Mouse (Mus musculus) stomach, embryonic 16.5 days (tissue): ENCODE results near the gene Vnn1. TPM values are rescaled to one million over a fixed set of nuclear protein-coding genes. Genes with fewer than 3 reads are reported as not detected.

Experiments used
- ATAC-seq: fragments of 200-750 bp; cut with Nextera tagmentation; 2 replicates; pipeline ENCODE4 v1.8.0; 2017; ENCODE audit warnings: moderate number of reproducible peaks, moderate TSS enrichment; ENCODE audit not compliant: insufficient read depth, low FRiP score
- H3K27ac ChIP-seq: fragments of 300-500 bp; sonication (generic); 2 replicates; pipeline ENCODE4 v1.5.1; 2014; ENCODE audit warnings: low read length
- H3K27me3 ChIP-seq: fragments of 300-500 bp; sonication (generic); 2 replicates; pipeline ENCODE4 v1.6.1; 2014; ENCODE audit warnings: low read length, control low read depth, mixed read lengths; ENCODE audit not compliant: control insufficient read depth, insufficient read depth
- H3K36me3 ChIP-seq: fragments of 300-500 bp; sonication (generic); 2 replicates; pipeline ENCODE4 v1.6.1; 2014; ENCODE audit warnings: low read length; ENCODE audit not compliant: control insufficient read depth, insufficient read depth
- H3K4me1 ChIP-seq: fragments of 300-500 bp; sonication (generic); 2 replicates; pipeline ENCODE4 v1.6.1; 2014; ENCODE audit warnings: low read length, control low read depth, mixed read lengths; ENCODE audit not compliant: control insufficient read depth, insufficient read depth
- H3K4me2 ChIP-seq: fragments of 300-500 bp; sonication (generic); 2 replicates; pipeline ENCODE4 v1.6.1; 2014; ENCODE audit warnings: low read depth, low read length, mixed read lengths
- H3K4me3 ChIP-seq: fragments of 300-500 bp; sonication (generic); replicated peaks from 2 replicates; pipeline ENCODE4 v1.5.1; 2014; ENCODE audit warnings: mild to moderate bottlenecking, low read length
- H3K9ac ChIP-seq: fragments of 300-500 bp; sonication (generic); 2 replicates; pipeline ENCODE4 v1.6.1; 2014; ENCODE audit warnings: low read length
- H3K9me3 ChIP-seq: fragments of 300-500 bp; sonication (generic); replicated peaks from 2 replicates; pipeline ENCODE4 v1.6.1; 2016; ENCODE audit warnings: low read length, control low read depth; ENCODE audit not compliant: control insufficient read depth
- WGBS: fragments of 180-500 bp; shearing (Covaris S2); extraction: QIAGEN DNeasy Blood & Tissue Kit; methylation state at CpG from one replicate; pipeline ENCODE4 v1.1.7; 2014; 5-methylcytosine and 5-hydroxymethylcytosine counted together
- polyA plus RNA-seq: library from polyadenylated mRNA; unstranded; fragments of >200 nt; fragmentation: Nextera tagmentation; extraction: Ambion mirVana; gene quantifications from 2 replicates; pipeline ENCODE4 v1.2.1, GENCODE M21; 2015

Vnn1 gene
- polyA plus RNA-seq, 1 experiment from 2014 or later, result 2.9 TPM

DNA sequence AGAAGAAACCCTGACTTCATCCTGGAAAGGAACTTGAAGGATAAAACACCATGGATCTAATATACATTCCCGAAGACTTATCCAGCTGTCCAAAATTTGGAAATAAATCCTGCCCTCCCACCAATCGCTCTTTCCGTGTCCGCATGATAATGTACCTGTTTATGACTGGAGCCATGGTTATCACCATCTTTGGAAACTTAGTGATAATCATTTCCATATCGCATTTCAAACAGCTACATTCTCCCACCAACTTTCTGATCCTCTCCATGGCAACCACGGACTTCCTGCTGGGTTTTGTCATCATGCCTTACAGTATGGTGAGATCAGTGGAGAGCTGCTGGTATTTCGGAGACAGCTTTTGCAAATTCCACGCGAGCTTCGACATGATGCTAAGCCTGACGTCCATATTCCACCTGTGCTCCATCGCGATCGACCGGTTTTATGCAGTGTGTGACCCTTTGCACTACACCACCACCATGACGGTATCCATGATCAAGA is 55.1 kb downstream of the Vnn1 start, which contains the start of gene Taar3:
TSS of gene Taar3 (plus strand) at position 51 of the 498 bp plus-strand sequence.
- H3K4me3 ChIP-seq, result no peak within 1 kb of the TSS
- H3K9me3 ChIP-seq, result no peaks in the 10 kb centered on the region
- 86% methylated on average over 16 of the region's 16 CpGs for WGBS
- H3K9ac ChIP-seq, result no peak within 1 kb of the TSS
- no peaks in the 10 kb centered on the region for H3K36me3 ChIP-seq
- H3K27ac ChIP-seq, result no peak within 1 kb of the TSS
- H3K4me1 ChIP-seq, result no peaks in the 10 kb centered on the region
- no peak within 1 kb of the TSS for H3K4me2 ChIP-seq
- no peak for ATAC-seq
- no peaks in the 10 kb centered on the region for H3K27me3 ChIP-seq

DNA sequence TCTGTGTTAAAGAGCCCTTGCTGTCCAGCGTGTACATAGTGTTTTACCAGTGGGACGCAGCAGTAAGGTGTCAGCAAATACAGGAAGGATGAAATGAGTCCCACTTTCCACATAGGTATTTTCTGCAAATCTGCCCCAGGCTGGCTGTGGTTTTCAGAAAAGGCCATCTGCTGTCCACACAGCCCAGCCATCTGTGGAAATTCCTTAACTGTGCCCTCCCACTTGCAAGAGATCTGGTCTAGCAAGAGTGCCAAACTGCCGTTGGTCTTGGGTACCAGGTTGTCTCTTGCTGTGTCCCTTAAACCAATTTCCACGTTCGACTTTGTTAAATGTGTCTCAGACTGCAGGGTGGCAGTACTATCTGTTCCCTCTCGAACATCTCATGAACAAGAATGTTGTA is 57.2 kb downstream of the Vnn1 start:
- H3K4me2 ChIP-seq, result no peak overlapping the region
- 76% methylated on average over 6 of the region's 6 CpGs for WGBS
- H3K36me3 ChIP-seq, result no peaks in the 10 kb centered on the region
- no peaks in the 10 kb centered on the region for H3K4me1 ChIP-seq
- no peak overlapping the region for H3K4me3 ChIP-seq
- H3K9me3 ChIP-seq, result no peaks in the 10 kb centered on the region
- no peaks in the 10 kb centered on the region for H3K27me3 ChIP-seq
- H3K27ac ChIP-seq, result no peak overlapping the region
- no peak overlapping the region for H3K9ac ChIP-seq
- no peak for ATAC-seq

Other genes starting within 250 kb of the Vnn1 start
- gene Rps12, start 107.4 kb upstream of the Vnn1 start, polyA plus RNA-seq, result 152 and 178 TPM in 2 replicates
- gene Slc18b1, start 97.7 kb upstream of the Vnn1 start, polyA plus RNA-seq, result 15.4 and 18.3 TPM in 2 replicates
- gene Vnn3, start 43.2 kb upstream of the Vnn1 start, polyA plus RNA-seq, result 0.31 and 0.57 TPM in 2 replicates
- not detected in 2 replicates for gene Taar1, start 25.7 kb downstream of the Vnn1 start, polyA plus RNA-seq
- gene Taar2, start 43.9 kb downstream of the Vnn1 start, polyA plus RNA-seq, result 0.30 and 0.31 TPM in 2 replicates
- gene Taar3, start 54.9 kb downstream of the Vnn1 start, polyA plus RNA-seq, result not detected in 2 replicates
- not detected in 2 replicates for gene Taar4, start 65.8 kb downstream of the Vnn1 start, polyA plus RNA-seq
- not detected in 2 replicates for gene Taar5, start 76.0 kb downstream of the Vnn1 start, polyA plus RNA-seq
- gene Taar6, start 91.0 kb downstream of the Vnn1 start, polyA plus RNA-seq, result not detected in 2 replicates
- gene Taar7a, start 98.8 kb downstream of the Vnn1 start, polyA plus RNA-seq, result not detected in 2 replicates
- gene Taar7b, start 105.3 kb downstream of the Vnn1 start, polyA plus RNA-seq, result not detected in 2 replicates
- not detected in 2 replicates for gene Taar7d, start 132.5 kb downstream of the Vnn1 start, polyA plus RNA-seq
- not detected in 2 replicates for gene Taar7e, start 142.9 kb downstream of the Vnn1 start, polyA plus RNA-seq
- gene Taar7f, start 154.8 kb downstream of the Vnn1 start, polyA plus RNA-seq, result not detected in 2 replicates
- gene Taar8a, start 181.8 kb downstream of the Vnn1 start, polyA plus RNA-seq, result not detected in 2 replicates
- not detected in 2 replicates for gene Taar8b, start 197.6 kb downstream of the Vnn1 start, polyA plus RNA-seq
- not detected in 2 replicates for gene Taar8c, start 207.2 kb downstream of the Vnn1 start, polyA plus RNA-seq
- not detected in 2 replicates for gene Taar9, start 214.8 kb downstream of the Vnn1 start, polyA plus RNA-seq